Mouse (Mus musculus) heart, adult 2 months (tissue): ENCODE results near the gene Epb41l2.

Experiments used
- CTCF ChIP-seq: fragments of 200-600 bp; IDR thresholded peaks from 2 replicates; pipeline ENCODE4 v1.8.1; 2022; ENCODE audit warnings: antibody characterized with exemption, mild to moderate bottlenecking, moderate library complexity
- EP300 ChIP-seq: fragments of 200-500 bp; IDR thresholded peaks from 2 replicates; pipeline ENCODE4 v1.6.1; 2011; ENCODE audit warnings: low read depth, low read length, control low read depth; ENCODE audit not compliant: insufficient read depth
- POLR2A ChIP-seq: fragments of 200-500 bp; IDR thresholded peaks from 2 replicates; pipeline ENCODE4 v1.6.1; 2011; ENCODE audit warnings: mild to moderate bottlenecking, low read depth, low read length, control low read depth; ENCODE audit not compliant: insufficient read depth

- TF ChIP-seq CTCF: peak; percentile 35
- no peak for TF ChIP-seq POLR2A
- TF ChIP-seq EP300: no peak
Observed at GRCm38 (mm10) chr10:25427523-25427922, 67.9 kb downstream of the Epb41l2 start.
